Mouse (Mus musculus): ENCODE results near the gene Naglu.

GRCm38 (mm10) chr11:101109351-101109750 is 39.5 kb downstream of the Naglu start:
- TF ChIP-seq POLR2A (IDR thresholded peaks at IDR 0.05; ENCODE audit: insufficient read depth, low read length) (no peak), CTCF (IDR thresholded peaks at IDR 0.05; ENCODE audit: low read depth, low read length) (no peak)

Data from ES-Bruce4 (cell line).